Mouse (Mus musculus) forebrain, embryonic 11.5 days (tissue): ENCODE measurements around the gene Tnni1. TPM values are rescaled to one million over a fixed set of nuclear protein-coding genes. Genes with fewer than 3 reads are reported as not detected.

Experiments
- ATAC-seq: fragments of 200-750 bp; cut with Nextera tagmentation; replicated peaks from 2 replicates; pipeline ENCODE4 v1.8.0; 2017; ENCODE audit warnings: moderate TSS enrichment; ENCODE audit not compliant: low FRiP score
- DNase-seq: peaks from one replicate; pipeline ENCODE4 v3.0.0-alpha.2; 2017; ENCODE audit warnings: low spot score
- H3K27ac ChIP-seq: fragments of 300-500 bp; sonication (generic); 2 replicates; pipeline ENCODE4 v1.5.1; 2014; ENCODE audit warnings: low read depth, low read length
- H3K27me3 ChIP-seq: fragments of 300-500 bp; sonication (generic); 2 replicates; pipeline ENCODE4 v1.6.1; 2014; ENCODE audit warnings: mild to moderate bottlenecking, low read length, mixed read lengths; ENCODE audit not compliant: control insufficient read depth, insufficient read depth
- H3K36me3 ChIP-seq: fragments of 300-500 bp; sonication (generic); 2 replicates; pipeline ENCODE4 v1.6.1; 2014; ENCODE audit warnings: mild to moderate bottlenecking, low read length, moderate library complexity, mixed read lengths; ENCODE audit not compliant: control insufficient read depth, insufficient read depth
- H3K4me1 ChIP-seq: fragments of 300-500 bp; sonication (generic); replicated peaks from 2 replicates; pipeline ENCODE4 v1.6.1; 2014; ENCODE audit warnings: low read length, mixed read lengths; ENCODE audit not compliant: control insufficient read depth, insufficient read depth
- H3K4me2 ChIP-seq: fragments of 300-500 bp; sonication (generic); 2 replicates; pipeline ENCODE4 v1.6.1; 2014; ENCODE audit warnings: low read depth, mild to moderate bottlenecking, low read length, moderate library complexity, mixed read lengths; ENCODE audit not compliant: severe bottlenecking
- H3K4me3 ChIP-seq: fragments of 300-500 bp; sonication (generic); 2 replicates; pipeline ENCODE4 v1.5.1; 2014; ENCODE audit warnings: low read depth, low read length
- H3K9ac ChIP-seq: fragments of 300-500 bp; sonication (generic); 2 replicates; pipeline ENCODE4 v1.6.1; 2014; ENCODE audit warnings: low read length
- H3K9me3 ChIP-seq: fragments of 300-500 bp; sonication (generic); 2 replicates; pipeline ENCODE4 v1.6.1; 2016; ENCODE audit warnings: low read length, mixed read lengths; ENCODE audit not compliant: control insufficient read depth
- WGBS: fragments of 180-500 bp; shearing (Covaris S2); extraction: QIAGEN DNeasy Blood & Tissue Kit; methylation state at CpG from one replicate; pipeline ENCODE4 v1.1.7; 2014; 5-methylcytosine and 5-hydroxymethylcytosine counted together
- polyA plus RNA-seq: library from polyadenylated mRNA; unstranded; fragments of >200 nt; fragmentation: Nextera tagmentation; extraction: Ambion mirVana; gene quantifications from 2 replicates; pipeline ENCODE4 v1.2.1, GENCODE M21; 2014

The Tnni1 gene
- polyA plus RNA-seq, 1 experiment from 2014 or later, result 0.65 TPM

- peak within 1 kb of the TSS; percentile 100 for H3K4me2 ChIP-seq
- H3K9me3 ChIP-seq, result no peaks in the 10 kb centered on the region
- H3K36me3 ChIP-seq, result no peaks in the 10 kb centered on the region
- peaks cover 40% of the 10 kb centered on the region for H3K27me3 ChIP-seq
- under 1% methylated on average over 60 of the region's 63 CpGs for WGBS
- DNase-seq, result peak; percentile 62
- ATAC-seq, result peak; percentile 53; the same call in 1 of the 2 replicates
- H3K9ac ChIP-seq, result peak within 1 kb of the TSS; percentile 48
- H3K4me1 ChIP-seq, result peaks cover 3% of the 10 kb centered on the region; the same call in 1 of the 2 replicates
- no peak within 1 kb of the TSS for H3K27ac ChIP-seq
- peak within 1 kb of the TSS; percentile 56 for H3K4me3 ChIP-seq
Measured at GRCm38 (mm10) chr1:135818481-135819086, 39.4 kb downstream of the Tnni1 start, which contains the start of gene Lad1. Lad1 (plus strand) TSS chr1:135818598.

DNA sequence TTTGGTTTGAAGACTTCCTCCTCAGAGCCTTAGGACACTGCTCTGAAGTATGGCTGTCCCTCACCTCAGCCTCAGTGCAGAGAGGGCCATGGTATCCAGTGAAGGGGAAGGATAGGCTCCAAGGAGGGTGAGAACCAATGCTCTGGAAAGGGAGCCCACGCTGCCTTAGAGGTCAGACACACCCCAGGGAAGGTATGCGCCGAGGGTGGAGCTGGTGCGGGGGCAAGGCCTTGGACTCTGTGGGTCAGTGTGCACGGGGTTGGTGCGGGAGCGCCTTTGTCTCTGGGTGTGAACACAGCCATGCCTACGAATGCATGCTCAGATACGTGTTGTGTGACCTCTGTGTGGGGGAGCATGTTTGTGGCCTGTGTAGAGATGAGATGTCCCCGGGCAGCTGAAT lies 40.8 kb downstream of the Tnni1 start:
- Histone ChIP-seq H3K4me3 (no peak overlapping the region), H3K9me3 (no peaks in the 10 kb centered on the region), H3K36me3 (no peaks in the 10 kb centered on the region), H3K4me1 (peaks cover 3% of the 10 kb centered on the region; the same call in 1 of the 2 replicates), H3K9ac (no peak overlapping the region), H3K4me2 (no peak overlapping the region), H3K27me3 (peaks cover 40% of the 10 kb centered on the region), H3K27ac (no peak overlapping the region)
- ATAC-seq (no peak), DNase-seq (no peak)
- WGBS, result 85% methylated on average over 10 of the region's 10 CpGs

GRCm38 (mm10) chr1:135820736-135821364 lies 41.6 kb downstream of the Tnni1 start:
- Histone ChIP-seq H3K4me3 (no peak overlapping the region), H3K4me1 (peaks cover 3% of the 10 kb centered on the region; the same call in 1 of the 2 replicates), H3K27me3 (peaks cover 40% of the 10 kb centered on the region), H3K9me3 (no peaks in the 10 kb centered on the region), H3K4me2 (no peak overlapping the region), H3K9ac (no peak overlapping the region), H3K27ac (no peak overlapping the region), H3K36me3 (no peaks in the 10 kb centered on the region)
- DNase-seq, result no peak
- ATAC-seq, result no peak
- WGBS, result 82% methylated on average over 16 of the region's 16 CpGs

- Histone ChIP-seq H3K4me3 (no peak overlapping the region), H3K4me2 (no peak overlapping the region), H3K4me1 (peaks cover 3% of the 10 kb centered on the region; the same call in 1 of the 2 replicates), H3K9me3 (no peaks in the 10 kb centered on the region), H3K27me3 (peaks cover 35% of the 10 kb centered on the region), H3K9ac (no peak overlapping the region), H3K27ac (no peak overlapping the region), H3K36me3 (no peaks in the 10 kb centered on the region)
- 87% methylated on average over 7 of the region's 7 CpGs for WGBS
- ATAC-seq (no peak), DNase-seq (no peak)
Measured at GRCm38 (mm10) chr1:135821780-135822179, 42.5 kb downstream of the Tnni1 start.

GRCm38 (mm10) chr1:135828918-135829317 lies 49.7 kb downstream of the Tnni1 start:
- WGBS, result 30% methylated on average over 1 of the region's 1 CpGs
- ATAC-seq, result no peak
- Histone ChIP-seq H3K9ac (no peak overlapping the region), H3K4me2 (no peak overlapping the region), H3K27ac (no peak overlapping the region), H3K27me3 (no peaks in the 10 kb centered on the region), H3K4me3 (no peak overlapping the region), H3K4me1 (no peaks in the 10 kb centered on the region), H3K9me3 (no peaks in the 10 kb centered on the region), H3K36me3 (no peaks in the 10 kb centered on the region)
- DNase-seq, result peak; percentile 63

GRCm38 (mm10) chr1:135834206-135834859 lies 55.1 kb downstream of the Tnni1 start:
- Histone ChIP-seq H3K9ac (no peak overlapping the region), H3K27ac (no peak overlapping the region), H3K4me2 (no peak overlapping the region), H3K4me1 (no peaks in the 10 kb centered on the region), H3K4me3 (no peak overlapping the region), H3K9me3 (no peaks in the 10 kb centered on the region), H3K27me3 (no peaks in the 10 kb centered on the region), H3K36me3 (no peaks in the 10 kb centered on the region)
- 81% methylated on average over 6 of the region's 6 CpGs for WGBS
- ATAC-seq (no peak), DNase-seq (no peak)

DNA sequence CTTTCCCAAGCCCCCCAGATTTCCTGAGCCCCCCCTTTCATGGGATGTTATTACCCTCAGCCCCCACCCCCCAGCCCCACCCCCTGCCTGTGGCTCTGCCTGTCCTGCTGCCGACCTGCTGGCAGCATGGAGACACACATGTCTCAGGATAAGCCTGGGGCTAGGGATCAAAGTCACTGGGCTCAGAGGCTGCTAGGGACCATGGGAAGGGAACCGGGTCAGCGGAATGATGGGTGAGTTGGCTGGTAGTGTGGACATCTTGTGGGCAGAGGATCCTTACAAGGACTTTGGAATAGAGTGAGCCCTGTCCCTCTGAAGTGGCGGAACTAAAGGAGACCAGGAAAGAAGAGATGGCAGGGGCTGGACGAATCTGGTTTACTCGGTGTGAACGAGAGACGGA lies 55.7 kb downstream of the Tnni1 start:
- H3K4me3 ChIP-seq, result no peak overlapping the region
- H3K9me3 ChIP-seq, result no peaks in the 10 kb centered on the region
- WGBS, result 91% methylated on average over 8 of the region's 8 CpGs
- no peaks in the 10 kb centered on the region for H3K36me3 ChIP-seq
- no peaks in the 10 kb centered on the region for H3K27me3 ChIP-seq
- DNase-seq, result no peak
- no peak for ATAC-seq
- no peak overlapping the region for H3K27ac ChIP-seq
- H3K4me2 ChIP-seq, result no peak overlapping the region
- H3K4me1 ChIP-seq, result no peaks in the 10 kb centered on the region
- no peak overlapping the region for H3K9ac ChIP-seq

GRCm38 (mm10) chr1:135835716-135836483 lies 56.7 kb downstream of the Tnni1 start, which contains the start of gene Tnnt2:
Tnnt2 (plus strand) TSS chr1:135836354.
- no peak within 1 kb of the TSS for H3K27ac ChIP-seq
- WGBS, result 56% methylated on average over 9 of the region's 9 CpGs
- H3K27me3 ChIP-seq, result no peaks in the 10 kb centered on the region
- ATAC-seq (no peak), DNase-seq (no peak)
- H3K36me3 ChIP-seq, result no peaks in the 10 kb centered on the region
- no peak within 1 kb of the TSS for H3K4me3 ChIP-seq
- H3K4me2 ChIP-seq, result no peak within 1 kb of the TSS
- H3K9me3 ChIP-seq, result no peaks in the 10 kb centered on the region
- no peaks in the 10 kb centered on the region for H3K4me1 ChIP-seq
- no peak within 1 kb of the TSS for H3K9ac ChIP-seq
